In the genomic region with DNA sequence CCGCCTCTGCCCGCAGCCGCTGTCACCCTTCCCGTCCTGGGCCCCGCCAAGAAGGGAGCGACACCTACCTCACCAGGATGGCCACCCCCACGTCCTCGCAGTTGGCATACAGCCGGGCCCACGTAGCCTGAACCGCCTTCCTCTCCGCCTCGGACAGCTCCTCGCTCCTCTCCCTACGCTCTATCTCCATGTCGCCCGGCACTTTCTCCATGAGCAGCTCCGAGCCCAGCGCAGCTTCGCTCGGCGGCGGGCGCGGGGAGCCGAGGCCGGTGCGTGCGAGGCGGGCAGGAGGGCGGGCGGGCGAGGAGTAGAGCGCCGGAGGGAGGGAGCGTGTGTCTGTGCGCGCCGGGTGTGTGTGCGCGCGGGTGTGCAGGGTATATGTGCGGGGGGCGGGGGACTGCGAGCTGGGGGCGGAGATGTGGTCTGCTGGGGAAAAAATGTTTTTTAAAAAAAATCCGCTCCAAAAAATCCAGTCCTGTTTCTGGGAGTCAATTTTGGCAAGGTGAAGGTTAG, we compare ENCODE assay signal across 8 mouse cellular contexts. TPM values are rescaled to one million over a fixed set of nuclear protein-coding genes. Genes with fewer than 3 reads are reported as not detected.
DNase-seq lines count a peak whose midpoint lies in the region; ATAC-seq and TF ChIP-seq lines count a peak whose summit lies in the region.

No protein-coding gene starts in this region.

- TF ChIP-seq RAD21 in MEL (IDR thresholded peaks at IDR 0.05; ENCODE audit: low read depth, low read length) = no peak

- peak overlapping the region; percentile 57 for H3K9ac ChIP-seq in MEL (ENCODE audit: control insufficient read depth, low read depth, low read length, poor library complexity, severe bottlenecking)
- H3K9ac ChIP-seq in liver, embryonic 11.5 days (ENCODE audit: low read depth, low read length) = 0 out of 2 replicates have a peak overlapping the region, but pooled peaks have one; percentile 20
- peak overlapping the region; percentile 76 for H3K9ac ChIP-seq in neural tube, embryonic 15.5 days (replicated peaks)

- under 1% methylated on average over 46 of the region's 47 CpGs for WGBS in liver, embryonic 11.5 days
- WGBS in neural tube, embryonic 15.5 days = 1% methylated on average over 44 of the region's 47 CpGs

- peaks cover 2 to 34% of the 10 kb centered on the region in 2 experiments for H3K4me1 ChIP-seq in MEL (ENCODE audit: control insufficient read depth in 1 of 2, insufficient read depth in 2 of 2, low read length in 2 of 2)
- H3K4me1 ChIP-seq in liver, embryonic 11.5 days (replicated peaks; ENCODE audit: control insufficient read depth, insufficient read depth, low read length) = peaks cover 27% of the 10 kb centered on the region
- peaks cover 58% of the 10 kb centered on the region for H3K4me1 ChIP-seq in neural tube, embryonic 15.5 days

- H3K27me3 ChIP-seq in MEL (ENCODE audit: control insufficient read depth in 1 of 2, insufficient read depth in 2 of 2, low read length in 2 of 2) = peaks cover 0 to 7% of the 10 kb centered on the region in 2 experiments; a peak in 1 of 4 replicates
- H3K27me3 ChIP-seq in liver, embryonic 11.5 days (replicated peaks; ENCODE audit: control insufficient read depth, insufficient read depth, low read length) = peaks cover 46% of the 10 kb centered on the region
- peaks cover 12% of the 10 kb centered on the region for H3K27me3 ChIP-seq in neural tube, embryonic 15.5 days (replicated peaks)

- no peak for ATAC-seq in liver, embryonic 11.5 days (replicated peaks; ENCODE audit: low FRiP score)
- peak; percentile 54; the same call in 1 of the 2 replicates for ATAC-seq in neural tube, embryonic 15.5 days (ENCODE audit: low FRiP score)

- DNase-seq in heart, adult 11 months = peak; percentile 96
- DNase-seq in heart, adult 9 months (ENCODE audit: low spot score in 2 of 2) = no peak
- peak; percentile 60 for DNase-seq in MEL (ENCODE audit: low read depth, low spot score)
- peak; percentile 69 for DNase-seq in embryo, embryonic 11 days
- peak; percentile 62 to 68 for DNase-seq in heart, postnatal 14 days
- no peak for DNase-seq in liver, embryonic 11.5 days (ENCODE audit: low spot score)
- no peak for DNase-seq in frontal cortex, postnatal 14 days (ENCODE audit: low spot score in 2 of 2)

- intact Hi-C loops in heart, postnatal 14 days (cut with DNase I) = no loop called here

- TF ChIP-seq EP300 in MEL (IDR thresholded peaks at IDR 0.05; ENCODE audit: low read depth in 1 of 2, low read length in 2 of 2) = no peak

- H3K79me2 ChIP-seq in MEL (ENCODE audit: control insufficient read depth, insufficient read depth, low read length, poor library complexity) = no peaks in the 10 kb centered on the region; the same call in 1 of the 2 replicates

- peaks cover 0 to 8% of the 10 kb centered on the region in 2 experiments; a peak in 2 of 4 replicates for H3K36me3 ChIP-seq in MEL (ENCODE audit: control insufficient read depth in 1 of 2, insufficient read depth in 2 of 2, low read length in 2 of 2)
- H3K36me3 ChIP-seq in liver, embryonic 11.5 days (ENCODE audit: control insufficient read depth, insufficient read depth, low read length) = no peaks in the 10 kb centered on the region
- H3K36me3 ChIP-seq in neural tube, embryonic 15.5 days = no peaks in the 10 kb centered on the region

- H3K27ac ChIP-seq in MEL (ENCODE audit: control insufficient read depth, low read depth, low read length) = no peak overlapping the region
- H3K27ac ChIP-seq in liver, embryonic 11.5 days (ENCODE audit: low read depth, low read length) = no peak overlapping the region
- H3K27ac ChIP-seq in neural tube, embryonic 15.5 days (replicated peaks) = peak overlapping the region; percentile 62

- TF ChIP-seq CTCF in MEL (IDR thresholded peaks at IDR 0.05 in 2 of 3, conservative IDR thresholded peaks at IDR 0.05 in 1 of 3; ENCODE audit: control insufficient read depth in 1 of 3, insufficient read depth in 1 of 3, low read depth in 2 of 3, low read length in 3 of 3, poor library complexity in 1 of 3, severe bottlenecking in 1 of 3) = no peak

- no peaks in the 10 kb centered on the region for H3K9me3 ChIP-seq in MEL (replicated peaks; ENCODE audit: insufficient read depth, low read length)
- H3K9me3 ChIP-seq in liver, embryonic 11.5 days (ENCODE audit: control insufficient read depth, low read length) = no peaks in the 10 kb centered on the region
- H3K9me3 ChIP-seq in neural tube, embryonic 15.5 days (replicated peaks) = no peaks in the 10 kb centered on the region

- peak overlapping the region; percentile 56 to 57 for H3K4me3 ChIP-seq in MEL (ENCODE audit: control insufficient read depth in 1 of 2, insufficient read depth in 1 of 2, low read depth in 2 of 2, low read length in 2 of 2)
- H3K4me3 ChIP-seq in liver, embryonic 11.5 days (ENCODE audit: low read depth, low read length) = peak overlapping the region; percentile 55
- H3K4me3 ChIP-seq in neural tube, embryonic 15.5 days (replicated peaks) = peak overlapping the region; percentile 66

- TF ChIP-seq POLR2A in MEL (IDR thresholded peaks at IDR 0.05; ENCODE audit: control insufficient read depth in 1 of 2, insufficient read depth in 1 of 2, low read depth in 1 of 2, low read length in 2 of 2, poor library complexity in 1 of 2) = no peak

- peak overlapping the region; percentile 86 for H3K4me2 ChIP-seq in liver, embryonic 11.5 days
- peak overlapping the region; percentile 95 for H3K4me2 ChIP-seq in neural tube, embryonic 15.5 days

TF ChIP-seq in MEL, 35 proteins besides CTCF, POLR2A, EP300 and RAD21:
- TF ChIP-seq ELF1 (IDR thresholded peaks at IDR 0.05; ENCODE audit: low read depth, low read length) = no peak
- TF ChIP-seq ZMIZ1 (IDR thresholded peaks at IDR 0.05; ENCODE audit: low read depth, low read length) = no peak
- no peak for TF ChIP-seq JUND (IDR thresholded peaks at IDR 0.05; ENCODE audit: low read depth, low read length)
- TF ChIP-seq SIN3A (IDR thresholded peaks at IDR 0.05; ENCODE audit: low read length) = no peak
- TF ChIP-seq HCFC1 (IDR thresholded peaks at IDR 0.05; ENCODE audit: low read depth, low read length) = no peak
- no peak for TF ChIP-seq TCF12 (IDR thresholded peaks at IDR 0.05; ENCODE audit: low read depth, low read length)
- 0 out of 2 replicates have a peak, but pooled peaks have one; percentile 11 for TF ChIP-seq MXI1 (IDR thresholded peaks at IDR 0.05; ENCODE audit: low read depth, low read length)
- TF ChIP-seq NELFE (IDR thresholded peaks at IDR 0.05; ENCODE audit: low read depth, low read length) = no peak
- no peak for TF ChIP-seq CHD2 (IDR thresholded peaks at IDR 0.05; ENCODE audit: low read length)
- no peak for TF ChIP-seq GABPA (IDR thresholded peaks at IDR 0.05; ENCODE audit: low read depth, low read length)
- 0 out of 2 replicates have a peak, but pooled peaks have one; percentile 17 for TF ChIP-seq NRF1 (IDR thresholded peaks at IDR 0.05; ENCODE audit: insufficient read depth, low read depth, low read length, poor library complexity, severe bottlenecking)
- no peak for TF ChIP-seq ZC3H11A (IDR thresholded peaks at IDR 0.05; ENCODE audit: low read depth, low read length)
- peak; percentile 88; the same call in 1 of the 2 replicates for TF ChIP-seq UBTF (IDR thresholded peaks at IDR 0.05; ENCODE audit: borderline replicate concordance, insufficient read depth, low read depth, low read length)
- TF ChIP-seq MYC (IDR thresholded peaks at IDR 0.05; ENCODE audit: low read depth, low read length) = no peak
- no peak for TF ChIP-seq USF1 (IDR thresholded peaks at IDR 0.05; ENCODE audit: low read depth, low read length)
- no peak for TF ChIP-seq ETS1 (IDR thresholded peaks at IDR 0.05; ENCODE audit: low read depth, low read length)
- no peak for TF ChIP-seq USF2 (IDR thresholded peaks at IDR 0.05; ENCODE audit: borderline replicate concordance in 1 of 2, insufficient read depth in 1 of 2, low read depth in 1 of 2, low read length in 2 of 2)
- no peak for TF ChIP-seq CHD1 (IDR thresholded peaks at IDR 0.05; ENCODE audit: low read depth, low read length)
- no peak for TF ChIP-seq POLR2AphosphoS2 (IDR thresholded peaks at IDR 0.05; ENCODE audit: low read length)

RNA-seq across cellular contexts. Expression of a gene that starts 0.3 kb away (rescaled TPM):
- 2.1 and 2.2 TPM in 2 replicates for total RNA-seq in MEL (2012; rRNA removed)
- 1 to 10 TPM in 1 of 2 experiments, not detected in 1; 8.7 TPM for polyA plus RNA-seq in MEL (2012; ENCODE audit: insufficient read depth in 1 of 2, insufficient read length in 2 of 2, low read depth in 1 of 2, low replicate concordance in 2 of 2, missing spikeins in 1 of 2)
- 10 to 100 TPM; 50.4 to 57.4 TPM for total RNA-seq in heart, postnatal 14 days (2021)
- 2.0 and 2.5 TPM in 2 replicates for polyA plus RNA-seq in liver, embryonic 11.5 days (2014; fragmentation: Nextera tagmentation; extraction: Ambion mirVana)
- polyA plus RNA-seq in neural tube, embryonic 15.5 days (2015; fragmentation: Nextera tagmentation; extraction: Ambion mirVana) = 28.7 and 31.1 TPM in 2 replicates

RNA-seq across cellular contexts. Expression of a gene that starts 0.4 kb away (rescaled TPM):
- 50.0 and 72.2 TPM in 2 replicates for total RNA-seq in MEL (2012; rRNA removed)
- 10 to 100 TPM in 1 of 2 experiments, not detected in 1; 44.4 TPM for polyA plus RNA-seq in MEL (2012; ENCODE audit: insufficient read depth in 1 of 2, insufficient read length in 2 of 2, low read depth in 1 of 2, low replicate concordance in 2 of 2, missing spikeins in 1 of 2)
- total RNA-seq in heart, postnatal 14 days (2021) = 1 to 10 TPM; 1.4 to 1.9 TPM
- 0.62 and 0.74 TPM in 2 replicates for polyA plus RNA-seq in liver, embryonic 11.5 days (2014; fragmentation: Nextera tagmentation; extraction: Ambion mirVana)
- 3.1 and 3.4 TPM in 2 replicates for polyA plus RNA-seq in neural tube, embryonic 15.5 days (2015; fragmentation: Nextera tagmentation; extraction: Ambion mirVana)

RNA-seq across cellular contexts. Expression of a gene that starts 26.9 kb away (rescaled TPM):
- 6.4 and 7.7 TPM in 2 replicates for total RNA-seq in MEL (2012; rRNA removed)
- 10 to 100 TPM in 1 of 2 experiments, not detected in 1; 13.7 TPM for polyA plus RNA-seq in MEL (2012; ENCODE audit: insufficient read depth in 1 of 2, insufficient read length in 2 of 2, low read depth in 1 of 2, low replicate concordance in 2 of 2, missing spikeins in 1 of 2)
- 10 to 100 TPM; 15.1 to 15.3 TPM for total RNA-seq in heart, postnatal 14 days (2021)
- 9.9 and 10.6 TPM in 2 replicates for polyA plus RNA-seq in liver, embryonic 11.5 days (2014; fragmentation: Nextera tagmentation; extraction: Ambion mirVana)
- 1.4 and 4.0 TPM in 2 replicates for polyA plus RNA-seq in neural tube, embryonic 15.5 days (2015; fragmentation: Nextera tagmentation; extraction: Ambion mirVana)

Comparison
In these comparisons a context has a peak if more than half of its experiments do, and no peak if none do; other contexts are left out.
1. DNase-seq: peak in heart, adult 11 months (single experiment), MEL (single experiment), embryo, embryonic 11 days (single experiment) and heart, postnatal 14 days (2 of 2); none in heart, adult 9 months (0 of 2), liver, embryonic 11.5 days (single experiment) and frontal cortex, postnatal 14 days (0 of 2).
2. H3K9ac ChIP-seq: peak in every context shown above with its lines; median percentile 76 in neural tube, embryonic 15.5 days; 57 in MEL; 20 in liver, embryonic 11.5 days.
3. Peak in every context shown above with its lines, with median percentiles within 50 percentile points of each other: H3K4me3 ChIP-seq.